Mouse (Mus musculus): ENCODE data around the gene Nrxn1. TPM values are rescaled to one million over a fixed set of nuclear protein-coding genes. Genes with fewer than 3 reads are reported as not detected.
"Not testable (repeated sequence)": the region's sequence is repeated elsewhere in the genome, so short reads cannot be mapped to it uniquely, and the experiment has no call there.

Nrxn1 gene
- polyA plus RNA-seq, 1 experiment, result 0.23 TPM

DNA sequence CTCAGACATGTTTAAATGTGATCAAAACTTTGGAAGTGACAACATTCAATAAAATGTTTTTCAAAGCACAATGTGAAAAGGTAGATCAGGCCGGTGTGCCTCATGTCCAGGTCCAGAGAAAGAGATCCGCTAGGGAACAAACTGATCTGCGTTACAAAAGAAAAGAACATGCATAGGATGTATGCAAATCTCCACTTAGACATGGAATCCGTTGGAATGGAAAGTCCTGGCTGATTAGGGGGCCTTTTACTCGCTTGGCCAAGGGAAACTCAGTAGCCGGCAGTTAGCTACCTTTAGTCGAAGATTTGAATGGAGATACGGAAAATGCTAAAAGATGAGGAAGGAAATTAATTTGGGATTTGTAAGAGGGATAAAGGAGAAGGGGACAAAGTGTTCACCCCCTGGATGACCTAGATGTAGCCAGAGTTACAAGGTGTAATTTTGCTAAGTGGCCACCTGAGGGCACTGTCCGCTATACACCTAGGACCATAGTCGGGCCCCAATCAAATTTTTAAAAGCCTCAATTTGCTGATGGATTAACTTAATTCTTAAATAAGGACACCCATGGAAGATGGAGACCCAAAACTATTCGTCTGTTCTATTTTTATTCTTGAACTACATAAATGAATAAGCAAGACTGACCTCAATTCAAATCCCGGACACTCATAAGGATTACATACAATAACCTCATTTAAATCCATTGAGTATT is 508.9 kb downstream of the Nrxn1 start:
- DNase-seq (ENCODE audit: low spot score), result no peak

DNA sequence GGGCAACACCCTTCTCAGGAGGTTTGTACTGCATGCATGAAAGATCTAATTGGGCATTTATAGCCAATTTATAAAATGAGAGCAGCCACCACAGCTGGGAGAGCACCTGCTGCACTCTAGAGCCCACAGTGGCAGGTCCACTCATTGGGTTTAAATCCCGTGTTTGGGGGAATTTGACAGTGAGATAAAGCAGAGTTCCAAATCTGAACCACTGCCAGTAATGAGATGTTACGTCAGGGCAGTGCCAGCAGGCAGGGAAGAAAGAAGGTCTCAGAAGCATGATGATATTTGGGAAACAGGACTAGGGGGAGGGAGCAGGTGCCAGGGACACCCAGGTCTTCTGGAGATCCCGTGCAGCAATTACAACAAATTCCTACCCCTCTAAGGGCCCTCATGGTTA is 509.7 kb downstream of the Nrxn1 start:
- no peak for DNase-seq (ENCODE audit: low spot score)

DNA sequence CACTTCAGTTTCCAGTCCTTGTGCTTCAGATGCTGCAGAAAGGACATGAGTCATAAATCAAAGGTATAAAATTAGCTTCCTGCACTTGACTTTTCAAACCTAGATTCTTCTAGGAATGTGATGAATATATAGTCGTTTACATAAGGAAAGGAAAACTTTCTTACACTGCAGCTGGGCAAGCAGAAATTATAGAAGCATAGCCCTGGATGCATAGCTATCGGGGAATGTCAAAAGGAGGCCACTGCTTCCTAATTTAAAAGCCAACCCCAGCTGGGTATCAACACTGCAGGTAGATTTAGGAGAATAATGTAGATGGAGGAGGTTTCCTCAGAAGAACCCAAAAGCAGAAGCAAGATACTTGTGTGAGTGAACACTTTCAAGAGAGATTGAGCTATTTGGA is 523.0 kb downstream of the Nrxn1 start:
- no peak for DNase-seq (ENCODE audit: low spot score)

DNA sequence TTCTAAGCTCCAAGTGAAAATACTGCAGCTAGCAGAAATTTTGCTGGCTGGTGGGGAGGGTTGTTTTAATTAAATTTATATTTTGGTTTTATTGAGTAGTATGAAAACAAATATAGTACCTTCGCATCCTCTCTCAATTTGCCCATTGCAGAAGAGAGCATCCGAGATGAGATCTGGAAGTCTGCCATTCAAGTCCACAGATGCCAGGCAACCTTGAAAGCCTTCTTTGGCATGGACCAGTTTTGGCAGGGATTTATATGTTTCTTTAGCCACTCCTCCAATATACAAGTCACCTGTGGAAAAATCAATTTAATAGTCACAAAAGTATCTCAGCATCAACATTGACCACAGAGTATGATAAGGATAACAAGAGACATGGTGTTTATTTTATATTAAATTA is 527.7 kb downstream of the Nrxn1 start:
- DNase-seq (ENCODE audit: low spot score), result no peak

DNA sequence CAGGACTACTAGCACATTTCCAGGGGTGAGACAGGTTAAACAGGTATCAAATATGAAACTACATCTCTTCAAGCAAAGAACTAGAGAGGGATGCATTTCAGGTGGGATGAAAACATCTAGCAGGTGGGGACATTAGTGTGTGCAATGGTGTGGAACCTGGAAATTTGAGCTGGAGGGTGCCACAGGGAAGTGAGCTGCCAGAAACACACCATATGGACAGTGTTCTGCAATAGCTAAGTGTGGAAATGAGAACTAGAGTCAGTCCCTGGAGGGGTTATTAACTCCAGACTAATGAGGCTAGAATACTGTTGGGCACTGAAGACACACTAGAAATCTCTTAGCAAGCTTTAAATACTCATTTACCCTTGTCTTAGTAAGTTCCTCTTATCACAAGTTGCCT is 536.5 kb downstream of the Nrxn1 start:
- DNase-seq (ENCODE audit: low spot score), result no peak

DNA sequence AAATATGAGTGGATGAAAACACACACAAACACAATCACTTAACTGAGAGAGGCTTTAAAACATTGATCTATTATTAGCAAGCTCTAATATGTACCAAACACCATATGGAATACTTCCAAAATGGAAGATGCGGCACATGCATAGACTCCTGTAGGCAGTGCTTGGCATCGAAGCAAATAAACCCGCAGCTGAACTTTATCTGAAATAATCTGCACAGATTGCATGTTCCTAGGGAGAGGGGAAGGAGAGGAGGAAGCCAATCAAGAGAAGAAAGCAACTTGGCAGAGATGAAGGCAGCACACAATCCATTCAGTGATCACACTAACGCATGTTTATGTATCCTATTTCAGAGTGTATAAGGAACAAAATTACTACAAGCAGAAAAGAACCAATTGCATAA is 542.5 kb downstream of the Nrxn1 start:
- DNase-seq (ENCODE audit: low spot score), result no peak

DNA sequence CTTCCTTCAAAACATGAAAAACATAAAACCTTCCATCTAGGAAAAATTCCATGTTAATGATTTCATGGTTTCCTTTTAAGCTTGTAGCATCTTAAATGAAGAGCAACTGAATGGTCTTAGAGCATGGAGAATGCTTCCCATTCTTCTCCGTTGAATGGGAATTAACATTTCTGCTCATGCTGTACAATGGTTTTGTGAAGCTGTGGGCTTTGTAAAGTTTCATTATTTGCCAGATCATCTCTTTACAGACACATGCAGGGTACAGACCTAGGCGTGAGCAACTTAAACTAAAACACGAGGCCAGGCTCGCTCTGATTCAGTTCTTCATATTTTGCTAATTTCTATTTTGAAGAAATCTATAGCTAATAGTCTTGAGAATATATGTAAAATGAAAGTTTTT is 546.1 kb downstream of the Nrxn1 start:
- no peak for DNase-seq (ENCODE audit: low spot score)

DNA sequence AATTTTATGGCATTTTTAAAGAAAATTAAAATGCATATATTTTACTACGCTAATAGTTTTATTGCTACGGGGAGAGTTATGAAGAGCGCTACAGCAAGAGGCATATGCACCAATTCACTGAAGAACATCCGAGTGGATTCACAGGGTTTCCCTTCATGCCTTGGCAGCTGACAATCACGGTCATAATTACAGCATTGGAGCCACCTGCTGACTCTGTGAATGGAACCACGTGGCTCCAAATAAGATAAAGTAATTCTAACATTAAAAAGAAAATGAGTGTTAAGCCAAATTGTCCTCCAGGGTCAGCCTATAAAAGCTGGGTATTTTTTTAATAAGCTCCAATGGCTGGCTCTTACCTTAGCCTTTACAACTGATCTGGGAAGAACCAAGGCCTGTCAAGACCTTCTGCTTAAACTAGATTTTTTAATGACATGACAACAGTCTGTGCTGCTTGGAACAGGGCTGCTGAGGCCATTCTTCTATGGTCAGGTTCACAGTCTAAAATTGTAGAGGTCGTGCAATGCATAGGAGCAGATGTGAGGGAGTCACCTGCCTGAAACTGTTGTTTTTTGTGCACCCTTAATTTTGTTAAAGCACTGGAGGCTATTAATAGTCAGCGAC is 548.1 kb downstream of the Nrxn1 start:
- DNase-seq (ENCODE audit: low spot score), result no peak

DNA sequence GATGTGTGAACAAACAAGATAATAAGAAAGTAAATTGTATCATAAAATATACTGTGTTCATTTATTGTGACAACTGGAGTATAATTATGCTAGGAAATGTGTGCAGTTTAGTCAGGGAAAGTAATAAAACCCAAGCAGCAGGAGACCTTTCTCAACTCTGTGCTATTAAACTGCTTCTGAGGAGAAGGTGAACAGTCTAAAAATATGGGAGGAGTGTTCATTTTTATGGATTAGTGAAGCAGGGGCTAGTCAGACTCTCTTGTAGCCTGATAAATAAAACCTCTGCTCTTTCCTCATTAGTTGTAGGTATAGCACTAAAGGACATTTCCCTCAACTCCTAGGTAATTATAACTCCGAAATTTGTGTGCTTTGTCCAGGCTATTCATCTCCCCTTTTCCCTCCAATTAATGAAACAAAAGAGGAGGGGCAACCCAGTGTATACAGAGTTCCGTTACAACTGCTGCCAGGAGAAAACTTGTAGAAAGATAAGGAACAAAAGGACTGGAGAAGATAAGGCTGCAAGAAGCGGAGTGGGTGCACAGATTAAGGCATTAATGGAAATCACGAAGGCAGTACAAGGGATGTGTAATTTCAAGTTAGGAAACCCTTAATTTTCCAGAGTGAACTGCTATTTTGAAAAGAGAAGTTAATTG is 548.8 kb downstream of the Nrxn1 start:
- DNase-seq (ENCODE audit: low spot score), result no peak

DNA sequence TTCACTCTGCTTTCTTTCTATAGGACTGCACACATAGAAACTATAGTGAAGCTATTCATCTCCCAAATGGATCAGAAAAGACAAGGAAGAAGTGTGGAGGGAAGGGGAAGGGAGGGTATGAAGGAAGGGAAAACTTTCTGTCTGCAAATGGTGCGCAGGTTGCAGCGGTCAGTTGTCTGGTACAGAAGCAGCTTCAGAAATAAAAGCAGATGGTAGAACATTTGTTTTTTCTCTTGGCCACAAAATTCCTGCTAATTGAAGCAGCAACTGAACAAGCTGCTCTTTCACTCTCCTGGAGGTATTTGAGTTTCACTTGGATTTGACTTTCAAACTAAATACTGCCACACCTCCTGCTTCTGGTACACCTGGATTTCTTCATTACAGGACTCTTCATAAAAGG is 561.4 kb downstream of the Nrxn1 start:
- no peak for DNase-seq (ENCODE audit: low spot score)

DNA sequence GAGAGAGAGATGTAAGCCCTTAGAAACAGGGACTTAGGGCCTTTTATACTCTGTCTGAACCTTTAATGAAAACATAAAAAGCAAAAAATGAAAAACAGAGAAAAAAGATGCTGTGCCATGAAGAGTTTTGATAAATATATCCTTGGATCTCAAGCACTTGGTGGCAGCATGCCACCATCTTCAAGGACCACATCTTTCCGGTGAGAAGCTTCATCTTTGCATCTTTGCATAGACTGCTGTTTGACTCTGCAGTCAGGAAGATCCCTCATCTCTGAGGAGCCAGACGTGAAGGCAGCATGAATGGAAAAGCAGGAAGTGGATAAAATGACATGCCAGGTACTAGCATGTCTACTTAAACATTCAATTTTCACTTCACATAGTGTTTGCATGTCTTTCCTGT is 586.8 kb downstream of the Nrxn1 start:
- DNase-seq (ENCODE audit: low spot score), result no peak

DNA sequence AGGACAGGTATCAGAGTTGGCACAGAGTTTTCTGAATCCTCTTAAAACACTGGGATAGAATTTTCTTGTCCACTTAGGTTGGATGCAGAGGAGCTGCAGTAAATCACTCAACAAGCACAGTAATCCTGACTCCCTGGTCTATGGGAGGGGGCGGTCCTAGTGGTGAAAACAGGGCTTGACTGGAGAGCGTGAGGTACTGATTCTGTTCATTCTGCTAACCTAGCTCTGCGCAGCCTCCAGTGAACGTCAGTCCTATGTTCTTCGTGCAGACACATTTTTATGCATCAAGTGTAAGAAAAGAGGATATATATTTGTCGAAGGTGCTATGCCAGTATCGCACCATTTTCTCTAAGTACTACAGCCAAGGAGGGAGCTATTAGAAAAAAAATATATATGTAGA is 588.9 kb downstream of the Nrxn1 start:
- not testable (repeated sequence) for DNase-seq (ENCODE audit: low spot score)

DNA sequence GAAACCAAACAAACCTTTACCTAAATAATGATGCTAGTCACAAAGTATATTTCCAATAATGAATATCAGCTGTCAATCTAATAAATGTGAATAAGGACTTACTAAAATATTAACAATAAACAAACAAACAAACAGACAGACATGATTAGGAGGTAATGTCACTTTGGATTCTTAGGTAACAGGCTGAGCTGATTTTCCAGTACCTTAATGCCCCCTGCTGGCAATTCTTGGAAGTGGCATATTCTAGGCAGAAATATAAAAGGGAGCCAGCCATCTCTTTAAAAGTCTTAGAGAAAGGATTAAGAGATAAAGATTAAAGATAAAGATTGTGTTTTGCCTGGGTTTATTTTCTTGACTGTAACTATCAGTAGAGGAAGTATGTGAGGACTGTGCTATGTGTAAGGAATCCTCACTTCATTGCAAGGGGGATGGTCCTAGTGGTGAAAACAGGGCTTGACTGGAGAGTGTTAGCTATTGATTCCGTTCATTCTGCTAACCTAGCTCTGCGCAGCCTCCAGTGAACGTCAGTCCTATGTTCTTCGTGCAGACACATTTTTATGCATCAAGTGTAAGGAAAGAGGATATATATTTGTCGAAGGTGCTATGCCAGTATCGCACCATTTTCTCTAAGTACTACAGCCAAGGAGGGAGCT is 591.7 kb downstream of the Nrxn1 start:
- DNase-seq (ENCODE audit: low spot score), result no peak

DNA sequence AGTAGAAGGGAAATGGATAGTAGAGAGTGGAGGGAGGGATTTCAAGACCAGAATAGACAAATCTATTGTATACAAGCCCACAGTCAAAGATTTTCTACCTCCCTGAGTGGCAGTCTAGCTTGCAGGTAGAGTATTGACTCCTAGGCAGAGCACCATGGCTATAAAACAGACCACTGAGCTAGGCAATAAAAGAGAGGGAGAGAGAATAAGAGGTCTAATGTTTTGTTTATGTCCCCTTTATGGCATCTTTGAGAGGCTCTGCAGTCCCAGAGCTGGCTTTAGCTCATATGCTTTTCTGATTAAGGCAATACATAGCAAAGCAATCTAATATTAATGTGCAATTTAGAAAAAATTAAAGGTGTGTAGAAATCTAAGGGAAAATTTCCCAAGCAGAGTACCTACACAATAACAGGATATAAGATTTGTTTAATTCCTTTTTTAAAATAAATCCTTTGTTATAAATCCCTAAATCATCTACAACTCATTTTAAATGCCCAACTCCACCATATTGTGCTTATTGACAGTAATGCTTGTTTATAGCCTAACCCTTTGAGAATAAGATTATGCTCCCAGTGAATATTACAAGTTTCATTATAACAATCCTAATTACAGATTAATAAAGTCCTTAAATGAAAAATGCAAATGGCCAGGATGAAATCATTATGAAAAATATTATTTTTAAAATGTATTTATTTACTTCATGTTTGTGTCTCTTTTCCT is 613.2 kb downstream of the Nrxn1 start:
- no peak for DNase-seq (ENCODE audit: low spot score)

DNA sequence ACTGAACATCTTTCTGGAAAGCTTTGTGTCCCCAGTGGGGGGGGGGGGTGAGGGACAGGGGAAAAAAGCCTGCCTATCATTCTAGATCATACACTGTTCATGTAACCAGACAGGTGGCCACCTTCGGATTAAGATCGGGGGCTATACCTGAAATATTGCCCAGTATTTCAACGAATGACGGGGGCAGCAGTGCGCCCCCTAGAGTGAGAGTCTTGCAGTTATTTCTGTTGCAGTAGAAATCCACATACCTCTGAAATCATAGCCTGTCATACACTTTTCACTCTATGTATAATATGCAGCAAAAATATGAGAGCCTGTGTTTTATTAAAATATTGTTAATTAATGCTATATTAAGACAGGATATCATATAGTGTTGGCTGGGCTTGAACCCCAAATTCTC is 636.1 kb downstream of the Nrxn1 start:
- DNase-seq (ENCODE audit: low spot score), result no peak

DNA sequence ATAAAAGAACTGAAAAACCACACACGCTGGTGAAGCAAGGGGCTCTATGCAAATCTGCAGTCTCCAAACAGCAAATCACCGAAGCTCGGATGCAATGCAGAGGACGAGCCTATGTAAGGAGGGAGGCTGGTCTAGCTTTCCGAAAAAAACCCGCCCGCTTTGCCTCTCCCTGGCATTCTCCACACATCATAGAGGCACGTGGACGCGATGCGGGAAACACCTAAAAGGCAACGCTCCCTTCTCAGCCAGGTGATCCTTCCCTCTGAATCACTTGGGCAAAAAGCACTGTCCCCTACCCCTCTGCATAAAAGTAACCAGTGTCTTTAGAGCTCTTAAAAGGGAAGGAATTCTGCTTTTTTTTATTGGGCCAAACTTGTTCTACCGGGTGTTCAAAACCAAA is 637.0 kb downstream of the Nrxn1 start:
- DNase-seq (ENCODE audit: low spot score), result no peak

DNA sequence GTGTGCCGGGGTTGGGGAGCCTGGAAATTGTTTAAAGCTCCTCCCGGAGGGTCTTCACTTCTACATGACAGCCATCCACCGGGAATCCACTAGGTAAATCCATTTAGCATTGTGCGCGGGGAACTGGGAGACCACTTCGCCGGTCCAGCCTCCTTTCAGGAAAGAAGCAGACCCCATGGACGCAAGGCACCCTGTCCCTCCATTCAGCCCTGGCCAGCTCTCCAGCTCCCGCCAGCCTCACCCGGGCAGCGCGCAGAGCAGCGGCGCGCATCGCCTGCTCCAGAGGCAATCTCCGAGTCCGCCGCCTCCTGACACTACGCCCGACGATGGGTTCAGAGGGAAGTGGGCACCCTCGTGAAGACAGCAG is 637.5 kb downstream of the Nrxn1 start:
- no peak for DNase-seq (ENCODE audit: low spot score)

DNA sequence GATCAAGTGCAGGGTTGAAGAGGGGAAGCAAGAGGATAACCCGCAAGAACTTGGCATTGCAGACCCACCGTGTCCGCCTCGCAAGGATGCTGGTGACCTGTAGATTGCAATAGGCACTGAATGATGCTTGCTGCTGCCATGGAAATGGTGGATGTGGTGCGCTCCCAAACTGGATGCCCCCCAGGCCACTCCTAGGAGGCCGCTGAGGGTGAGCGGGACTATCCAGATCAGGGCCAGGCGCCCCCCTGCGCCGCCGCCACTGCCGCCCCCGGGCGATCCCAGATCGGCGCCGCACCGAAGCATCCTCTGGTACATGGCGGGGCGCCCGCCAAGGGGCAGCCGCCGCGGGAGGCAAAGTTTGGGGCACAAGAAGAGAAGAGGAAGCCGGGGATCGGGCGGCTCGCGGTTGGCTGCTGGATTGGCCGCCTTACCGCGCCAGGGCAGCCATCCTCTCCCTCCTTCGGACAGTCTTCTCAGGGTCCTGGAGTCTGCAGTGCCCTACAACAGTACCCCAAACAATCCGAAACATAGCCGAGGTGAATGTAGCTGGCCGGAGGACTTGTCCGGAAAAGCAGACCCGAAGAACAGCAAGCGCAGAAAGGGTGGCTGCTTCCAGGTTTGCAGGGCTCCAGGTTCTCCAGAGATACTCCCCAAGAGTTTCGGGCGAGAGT is 638.0 kb downstream of the Nrxn1 start:
- DNase-seq (ENCODE audit: low spot score), result no peak

DNA sequence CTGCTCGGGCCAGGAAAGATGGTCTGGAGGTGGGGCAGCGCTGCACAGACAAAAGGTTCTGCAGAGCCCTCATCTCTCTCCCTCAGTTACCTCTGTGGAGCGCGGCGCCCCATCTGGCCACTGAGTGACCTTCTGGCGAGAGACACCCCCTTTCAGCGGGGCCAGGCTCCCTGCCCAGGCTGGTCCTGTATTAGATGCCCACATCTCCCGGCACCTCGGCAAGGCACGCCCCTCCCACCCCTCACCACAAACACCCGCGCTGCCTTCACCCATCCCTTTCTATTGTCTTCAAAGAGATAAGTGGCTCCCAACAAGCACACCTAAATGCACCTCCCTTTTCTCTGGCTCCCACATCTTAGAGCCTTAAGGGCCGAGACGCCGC is 638.5 kb downstream of the Nrxn1 start:
- DNase-seq (ENCODE audit: low spot score), result no peak

DNA sequence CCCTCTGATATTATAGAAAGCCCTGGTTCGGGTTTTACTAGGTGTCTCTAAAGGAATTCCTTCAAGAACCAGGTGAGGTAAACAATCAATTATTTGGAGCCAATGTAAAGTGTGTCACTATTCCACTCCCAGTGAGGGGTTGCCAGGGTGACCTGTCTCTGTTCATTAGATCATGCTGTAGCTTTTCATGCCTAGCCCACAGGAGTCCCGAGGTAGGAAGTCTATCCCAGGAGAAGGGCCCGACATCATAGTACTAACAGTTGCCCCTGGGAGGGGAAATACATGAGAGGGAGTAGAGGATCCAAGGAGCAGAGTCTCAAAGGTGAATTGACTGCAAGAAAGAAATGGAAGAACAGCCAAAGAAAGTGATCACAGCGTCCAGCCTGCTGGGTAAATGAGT is 639.6 kb downstream of the Nrxn1 start:
- no peak for DNase-seq (ENCODE audit: low spot score)

DNA sequence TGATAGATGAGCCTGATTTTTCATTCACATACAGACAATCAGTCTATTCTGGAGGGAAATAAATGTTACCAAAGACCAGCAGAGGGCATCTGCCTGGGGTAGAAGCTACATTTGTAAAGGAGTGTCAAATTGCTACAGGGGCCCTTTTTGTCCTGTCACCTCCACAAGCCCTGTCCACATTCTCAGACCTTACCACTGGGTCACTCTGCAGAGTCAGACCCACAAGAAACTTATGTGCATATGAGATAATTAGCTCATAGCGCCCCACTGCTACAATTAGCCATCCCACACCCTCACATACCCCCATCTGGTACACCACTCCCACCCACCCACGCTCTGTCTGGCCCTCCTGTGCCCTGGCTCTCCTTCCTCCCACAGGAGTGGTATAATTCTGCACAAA is 640.1 kb downstream of the Nrxn1 start:
- no peak for DNase-seq (ENCODE audit: low spot score)

DNA sequence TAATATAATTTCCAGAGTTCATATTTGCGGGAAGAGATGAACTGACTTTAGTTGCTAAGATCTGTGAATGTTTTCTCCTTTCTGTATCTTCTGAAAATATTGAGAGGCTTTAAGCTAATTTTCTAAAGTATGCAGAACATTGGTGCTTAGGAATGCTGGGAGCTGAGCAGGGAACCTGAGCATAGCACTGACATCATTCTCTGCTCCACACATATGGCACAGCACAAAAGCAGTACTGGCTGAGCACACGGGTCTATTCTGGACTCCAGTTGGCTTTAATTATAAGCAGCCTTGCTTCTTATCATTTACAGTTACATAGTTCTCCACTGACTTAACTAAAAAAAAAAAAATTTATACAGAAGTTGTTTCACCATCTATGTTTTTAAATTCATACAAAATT is 641.5 kb downstream of the Nrxn1 start:
- no peak for DNase-seq (ENCODE audit: low spot score)

Measured in urinary bladder, adult 2 months (tissue).